Mouse (Mus musculus) bone marrow macrophage, adult 2 months (primary cell): Measurements from ENCODE around the gene Olfr572. TPM values are rescaled to one million over a fixed set of nuclear protein-coding genes. Genes with fewer than 3 reads are reported as not detected.

Source experiments
- H3K27ac ChIP-seq: 2 replicates; pipeline ENCODE4 v1.5.1; 2012; ENCODE audit warnings: low read depth, low read length; ENCODE audit not compliant: insufficient read depth
- H3K4me1 ChIP-seq: 2 replicates; pipeline ENCODE4 v1.6.1; 2012; ENCODE audit warnings: low read length; ENCODE audit not compliant: control insufficient read depth, insufficient read depth
- H3K4me3 ChIP-seq: 2 replicates; pipeline ENCODE4 v1.5.1; 2012; ENCODE audit warnings: mild to moderate bottlenecking, low read length, moderate library complexity; ENCODE audit not compliant: insufficient read depth
- CTCF ChIP-seq: IDR thresholded peaks from 2 replicates; pipeline ENCODE4 v1.5.1; 2012; ENCODE audit warnings: low read depth, mild to moderate bottlenecking, low read length, moderate library complexity
- POLR2A ChIP-seq: IDR thresholded peaks from 2 replicates; pipeline ENCODE4 v1.6.1; 2012; ENCODE audit warnings: mild to moderate bottlenecking, low read depth, low read length, borderline replicate concordance
- polyA plus RNA-seq: library from polyadenylated mRNA; stranded (reverse); fragments of >200 nt; gene quantifications from 2 replicates; pipeline ENCODE4 v1.2.4, GENCODE M21; 2012; ENCODE audit not compliant: missing spikeins, insufficient read depth, insufficient read length

The Olfr572 gene
- polyA plus RNA-seq: not detected in 2 replicates

DNA sequence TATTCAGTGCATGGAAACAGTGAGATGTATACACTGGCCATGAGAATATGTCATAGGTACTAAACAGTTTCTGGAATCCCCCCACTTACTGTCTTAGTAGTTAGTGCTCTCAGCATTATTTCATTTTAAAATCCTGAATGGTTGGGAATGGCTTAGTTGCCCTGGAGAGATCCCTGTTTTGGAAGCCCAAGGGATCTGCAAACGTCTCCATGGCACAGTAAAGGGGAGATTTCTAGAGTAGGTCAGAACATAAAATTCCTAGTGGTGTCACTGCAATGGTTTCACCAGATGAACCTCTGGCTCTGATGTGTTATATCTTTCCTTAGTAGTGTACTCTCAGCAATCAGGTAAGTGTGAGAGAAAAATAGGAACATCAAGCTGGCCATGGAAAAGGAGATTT, at the start of gene Olfr572:
Olfr572 (plus strand) TSS at position 301 of the 400 bp plus-strand sequence.
- no peak within 1 kb of the TSS for H3K4me3 ChIP-seq
- TF ChIP-seq CTCF (no peak), POLR2A (no peak)
- H3K4me1 ChIP-seq: no peaks in the 10 kb centered on the region
- no peak within 1 kb of the TSS for H3K27ac ChIP-seq

DNA sequence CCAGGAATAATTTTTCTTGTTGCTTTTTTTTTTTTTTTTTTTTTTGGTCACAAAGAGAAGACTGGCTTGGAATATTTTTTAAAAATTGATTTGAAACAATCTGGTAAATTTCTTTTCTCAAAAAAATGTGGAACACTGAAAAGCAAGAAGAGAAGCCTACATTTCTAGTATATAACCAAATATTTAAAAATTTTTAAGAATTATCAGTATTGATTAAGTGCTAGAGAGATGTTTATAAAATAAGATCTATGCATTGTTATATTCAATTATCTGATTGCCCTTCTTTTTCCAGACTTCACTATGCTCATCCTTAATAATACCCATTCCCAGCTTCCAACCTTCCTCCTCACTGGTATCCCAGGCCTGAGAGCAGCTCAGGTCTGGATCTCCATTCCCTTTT, 47.4 kb upstream of the Olfr572 start, which contains the start of gene Olfr568:
Olfr568 (plus strand) TSS at position 301 of the 400 bp plus-strand sequence.
- Histone ChIP-seq H3K27ac (no peak within 1 kb of the TSS), H3K4me1 (no peaks in the 10 kb centered on the region), H3K4me3 (no peak within 1 kb of the TSS)
- TF ChIP-seq CTCF: no peak
- no peak for TF ChIP-seq POLR2A

DNA sequence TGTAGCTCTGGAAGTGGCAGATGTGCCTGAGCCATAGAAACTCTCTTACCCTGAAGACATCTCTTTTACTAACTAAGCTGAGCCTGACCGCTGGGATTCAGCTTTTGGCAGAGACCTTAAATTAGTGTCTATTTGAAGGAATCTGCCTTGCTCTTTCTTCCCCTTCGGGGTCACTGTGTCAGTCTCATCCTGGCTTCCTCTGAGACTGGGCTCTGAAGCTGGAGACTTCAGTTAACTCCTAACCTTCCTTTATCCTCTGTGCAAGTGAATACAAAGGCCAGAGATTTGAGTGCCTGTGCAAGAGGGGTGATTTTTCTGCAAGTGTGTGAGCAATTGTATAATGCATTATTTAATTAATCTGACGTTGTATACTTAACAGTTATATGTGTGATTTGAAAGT, 33.4 kb upstream of the Olfr572 start, which contains the start of gene Olfr569:
Olfr569 (minus strand) TSS at position 101 of the 400 bp plus-strand sequence.
- H3K27ac ChIP-seq: no peak within 1 kb of the TSS
- no peak for TF ChIP-seq POLR2A
- no peak for TF ChIP-seq CTCF
- H3K4me1 ChIP-seq: no peaks in the 10 kb centered on the region

DNA sequence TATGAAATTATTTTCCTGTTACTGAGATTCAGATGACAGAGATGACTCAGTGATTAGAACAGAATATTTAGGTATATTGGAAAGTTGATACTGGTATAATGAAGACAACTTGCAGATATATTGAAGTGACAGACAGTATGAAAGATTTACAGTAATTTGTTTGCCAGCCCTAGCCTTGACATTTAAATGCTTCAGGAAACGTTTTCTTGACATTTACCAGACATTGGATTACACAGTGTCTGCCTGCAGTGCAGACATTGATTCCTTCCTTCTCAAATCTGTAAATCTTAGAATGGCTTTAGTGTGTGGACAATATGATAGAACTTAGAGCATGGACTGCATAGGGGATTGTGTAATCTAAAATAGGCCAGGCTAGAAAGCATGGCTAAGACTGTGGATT, 8.9 kb upstream of the Olfr572 start:
- Histone ChIP-seq H3K27ac (no peak overlapping the region), H3K4me3 (no peak overlapping the region), H3K4me1 (no peaks in the 10 kb centered on the region)
- no peak for TF ChIP-seq POLR2A
- no peak for TF ChIP-seq CTCF

More for the DNA sequence above, 33.4 kb upstream of the Olfr572 start, which contains the start of gene Olfr569:
- no peak within 1 kb of the TSS for H3K4me3 ChIP-seq

DNA sequence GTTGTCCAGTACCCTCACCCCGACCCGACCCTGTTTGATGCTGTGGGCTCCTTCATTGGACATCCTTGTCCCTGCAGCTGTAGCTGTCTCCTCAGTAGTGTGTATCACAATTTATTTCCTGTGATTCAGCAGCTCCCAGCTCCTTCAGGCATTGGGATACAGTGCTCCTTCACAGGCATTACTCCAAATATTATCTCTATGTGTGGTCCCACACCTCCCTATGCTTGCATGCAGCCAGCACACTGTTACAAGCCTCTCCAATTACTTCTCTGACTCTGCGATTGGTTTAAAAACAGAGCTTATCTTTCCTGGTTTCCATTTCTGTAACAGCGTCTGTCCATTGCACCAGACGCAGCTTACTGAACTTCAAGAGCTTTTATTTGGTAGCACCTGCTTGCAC, 7.8 kb upstream of the Olfr572 start:
- TF ChIP-seq CTCF (no peak), POLR2A (no peak)
- Histone ChIP-seq H3K27ac (no peak overlapping the region), H3K4me3 (no peak overlapping the region), H3K4me1 (no peaks in the 10 kb centered on the region)

- TF ChIP-seq POLR2A (no peak), CTCF (no peak)
- Histone ChIP-seq H3K4me3 (no peak within 1 kb of the TSS), H3K27ac (no peak within 1 kb of the TSS), H3K4me1 (no peaks in the 10 kb centered on the region)
Observed at GRCm38 (mm10) chr7:102917032-102917875, 7.0 kb upstream of the Olfr572 start, which contains the start of gene Olfr571. Olfr571 (minus strand) TSS chr7:102917536.

- H3K27ac ChIP-seq: no peak overlapping the region
- no peak for TF ChIP-seq POLR2A
- no peak for TF ChIP-seq CTCF
- no peaks in the 10 kb centered on the region for H3K4me1 ChIP-seq
- no peak overlapping the region for H3K4me3 ChIP-seq
Observed at GRCm38 (mm10) chr7:102919632-102920031, 4.6 kb upstream of the Olfr572 start.

- no peak overlapping the region for H3K4me3 ChIP-seq
- H3K27ac ChIP-seq: no peak overlapping the region
- TF ChIP-seq POLR2A (no peak), CTCF (no peak)
- H3K4me1 ChIP-seq: no peaks in the 10 kb centered on the region
Observed at GRCm38 (mm10) chr7:102927105-102927504, 2.9 kb downstream of the Olfr572 start.

GRCm38 (mm10) chr7:102942475-102942874, 18.3 kb downstream of the Olfr572 start, which contains the start of gene Olfr573-ps1:
Olfr573-ps1 (minus strand) TSS chr7:102942575.
- no peaks in the 10 kb centered on the region for H3K4me1 ChIP-seq
- TF ChIP-seq CTCF: no peak
- no peak within 1 kb of the TSS for H3K4me3 ChIP-seq
- H3K27ac ChIP-seq: no peak within 1 kb of the TSS

DNA sequence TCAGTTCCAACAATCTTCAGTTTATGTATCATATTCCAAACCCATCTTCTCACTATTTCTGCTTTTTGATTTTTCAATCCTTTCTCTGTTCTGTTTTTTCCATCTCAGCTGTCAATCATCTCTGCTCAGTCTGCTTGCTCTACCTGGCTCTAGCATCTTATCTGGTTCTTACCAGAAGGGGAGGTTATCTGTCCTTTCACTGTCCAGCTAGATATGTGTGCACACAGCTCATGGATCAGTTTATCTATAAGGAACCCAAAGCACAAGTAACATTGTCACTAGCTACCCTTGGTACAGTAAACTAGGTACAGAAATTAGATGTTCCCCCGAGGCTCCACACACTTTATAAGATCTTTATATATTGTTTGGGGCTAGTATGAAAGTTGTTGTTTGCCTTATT, 19.2 kb downstream of the Olfr572 start:
- H3K27ac ChIP-seq: no peak overlapping the region
- no peaks in the 10 kb centered on the region for H3K4me1 ChIP-seq
- H3K4me3 ChIP-seq: no peak overlapping the region
- TF ChIP-seq CTCF: no peak
